Mouse (Mus musculus) granulocyte monocyte progenitor cell, adult 5-6 weeks (primary cell): ENCODE measurements around the gene Eapp. TPM values are rescaled to one million over a fixed set of nuclear protein-coding genes. Genes with fewer than 3 reads are reported as not detected.
A peak's percentile ranks its signal among the peaks of the same experiment; 100 is the strongest.

Source experiments
- ATAC-seq: replicated peaks from 2 replicates; pipeline ENCODE4 v1.8.0; 2016; ENCODE audit warnings: mild to moderate bottlenecking, moderate TSS enrichment, inconsistent platforms; ENCODE audit not compliant: poor library complexity, severe bottlenecking
- total RNA-seq, 2 experiments: library from RNA; stranded (forward) in 1 of 2; stranded (reverse) in 1 of 2; fragments of 200-712, 200-1000 nt in 1 of 2; fragments of >200 nt in 1 of 2; fragmentation: Nextera tagmentation in 1 of 2; gene quantifications; 2 replicates each; pipeline ENCODE4 v1.2.3; 2014 to 2017

Gene Eapp
- total RNA-seq, 2 experiments from 2014 or later = 50.8 to 62.1 TPM

GRCm38 (mm10) chr12:54643320-54643892, 52.3 kb downstream of the Eapp start:
- no peak; the same call in 1 of the 2 replicates for ATAC-seq

- no peak for ATAC-seq
These were observed 54.3 kb downstream of the Eapp start for GRCm38 (mm10) chr12:54641374-54641773.

- no peak for ATAC-seq
These were observed 55.4 kb downstream of the Eapp start for GRCm38 (mm10) chr12:54640259-54640658.

GRCm38 (mm10) chr12:54637033-54637432, 58.7 kb downstream of the Eapp start:
- peak; percentile 93 for ATAC-seq

GRCm38 (mm10) chr12:54632141-54632540, 63.6 kb downstream of the Eapp start:
- ATAC-seq = no peak

- no peak for ATAC-seq
These were observed 73.8 kb downstream of the Eapp start for GRCm38 (mm10) chr12:54621942-54622341.

Other genes with a start within 250 kb of the Eapp start
- gene Sptssa, start 39.3 kb downstream of the Eapp start, total RNA-seq (2014; fragmentation: Nextera tagmentation) = 203 and 212 TPM in 2 replicates
- gene Sptssa, start 39.3 kb downstream of the Eapp start, total RNA-seq (2017) = 155 and 195 TPM in 2 replicates
- gene Snx6, start 99.8 kb upstream of the Eapp start, total RNA-seq (2014; fragmentation: Nextera tagmentation) = 47.8 and 71.6 TPM in 2 replicates
- 77.0 and 77.2 TPM in 2 replicates for gene Snx6, start 99.8 kb upstream of the Eapp start, total RNA-seq (2017)
- gene Cfl2, start 167.0 kb upstream of the Eapp start, total RNA-seq (2014; fragmentation: Nextera tagmentation) = 22.2 and 33.0 TPM in 2 replicates
- 23.1 and 27.1 TPM in 2 replicates for gene Cfl2, start 167.0 kb upstream of the Eapp start, total RNA-seq (2017)